Mouse (Mus musculus) megakaryocyte, embryonic 14.5 days (primary cell): Measurements from ENCODE around the gene Sdr42e1.

Experiments
- FLI1 ChIP-seq: IDR thresholded peaks from 2 replicates; pipeline ENCODE4 v1.6.1; 2012; ENCODE audit warnings: low read length, inconsistent platforms, mixed read lengths
- GATA1 ChIP-seq: IDR thresholded peaks from 3 replicates; pipeline ENCODE4 v1.6.1; 2012; ENCODE audit warnings: mixed read lengths, low read length, inconsistent platforms, borderline replicate concordance

DNA sequence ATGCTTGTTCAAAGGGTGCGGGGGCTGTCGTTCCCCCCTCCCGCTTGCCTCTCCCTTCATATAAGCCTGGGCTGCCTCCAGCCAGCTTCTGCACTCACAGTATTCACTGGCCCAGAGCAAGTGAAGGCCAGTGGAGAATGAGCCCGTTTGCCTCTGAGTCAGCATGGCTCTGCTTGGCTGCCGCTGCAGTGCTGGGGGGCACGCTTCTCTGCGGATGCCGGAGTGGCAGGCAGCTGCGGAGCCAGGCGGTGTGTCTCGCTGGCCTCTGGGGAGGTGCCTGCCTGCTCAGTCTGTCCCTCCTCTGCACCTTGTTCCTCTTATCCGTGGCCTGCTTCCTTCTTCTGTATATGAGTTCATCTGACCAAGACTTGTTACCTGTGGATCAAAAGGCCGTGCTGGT is 28.4 kb upstream of the Sdr42e1 start, which contains the start of gene Hsd17b2:
- TF ChIP-seq GATA1 (no peak), FLI1 (no peak)
